Mouse (Mus musculus) testis, adult 2 months (tissue): Measurements from ENCODE around the gene Pcp4l1.

ENCODE experiments used
- CTCF ChIP-seq: fragments of 200-500 bp; IDR thresholded peaks from 2 replicates; pipeline ENCODE4 v1.5.1; 2012; ENCODE audit warnings: low read depth, mild to moderate bottlenecking, inconsistent platforms, low read length, moderate library complexity; ENCODE audit not compliant: control insufficient read depth, insufficient read depth, insufficient replicate concordance
- POLR2A ChIP-seq: fragments of 200-500 bp; IDR thresholded peaks from 2 replicates; pipeline ENCODE4 v1.6.1; 2012; ENCODE audit warnings: low read depth, mild to moderate bottlenecking, inconsistent platforms, low read length, moderate library complexity; ENCODE audit not compliant: control insufficient read depth

DNA sequence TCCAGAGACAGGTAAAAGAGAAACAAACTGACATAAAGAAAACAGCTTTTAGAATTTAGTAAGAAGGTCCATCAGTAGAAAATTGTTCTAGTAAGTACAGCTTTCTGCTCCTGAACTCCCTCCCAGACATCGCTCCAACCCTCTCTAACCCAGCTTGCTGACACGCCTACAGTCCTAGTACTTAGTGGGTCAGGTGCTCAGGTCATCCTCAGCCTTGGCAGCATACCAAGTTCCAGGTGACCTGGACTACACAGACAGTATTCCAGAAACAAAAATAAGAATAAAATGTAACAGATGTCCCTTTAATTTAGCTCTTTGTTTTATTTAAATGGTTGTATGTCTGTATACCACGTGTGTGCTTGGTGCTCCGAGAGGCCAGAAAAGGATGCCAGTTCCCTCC is 44.1 kb downstream of the Pcp4l1 start:
- TF ChIP-seq POLR2A (no peak), CTCF (no peak)
